Mouse (Mus musculus) c-Kit-positive CD71-positive TER-119-positive erythroid progenitor cells, embryonic 14.5 days (primary cell): ENCODE data around the gene Trmt10a.

ENCODE experiments used
- DNase-seq: peaks from one replicate; pipeline ENCODE4 v3.0.0-alpha.2; 2013; ENCODE audit warnings: low spot score

Trmt10a gene

DNA sequence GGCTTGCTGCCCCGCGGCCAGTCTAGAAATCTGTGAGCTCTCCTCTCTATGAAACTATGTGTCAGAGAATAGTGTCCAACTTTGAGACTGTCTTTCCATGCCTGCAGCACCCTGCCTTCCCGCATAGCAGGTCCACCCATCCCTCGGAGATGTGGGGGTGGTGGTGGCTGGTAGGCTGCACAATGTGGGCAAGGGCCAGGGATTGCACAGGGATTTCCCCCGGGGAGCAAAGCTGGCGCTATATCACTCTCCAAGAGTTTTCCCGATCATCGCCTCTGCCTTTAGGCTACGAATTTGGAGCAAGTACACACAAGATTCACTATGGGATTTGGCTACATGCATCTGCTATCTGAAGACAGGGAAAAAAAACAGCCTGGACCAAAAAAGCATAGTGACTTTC lies 54.3 kb downstream of the Trmt10a start:
- DNase-seq, result no peak

DNA sequence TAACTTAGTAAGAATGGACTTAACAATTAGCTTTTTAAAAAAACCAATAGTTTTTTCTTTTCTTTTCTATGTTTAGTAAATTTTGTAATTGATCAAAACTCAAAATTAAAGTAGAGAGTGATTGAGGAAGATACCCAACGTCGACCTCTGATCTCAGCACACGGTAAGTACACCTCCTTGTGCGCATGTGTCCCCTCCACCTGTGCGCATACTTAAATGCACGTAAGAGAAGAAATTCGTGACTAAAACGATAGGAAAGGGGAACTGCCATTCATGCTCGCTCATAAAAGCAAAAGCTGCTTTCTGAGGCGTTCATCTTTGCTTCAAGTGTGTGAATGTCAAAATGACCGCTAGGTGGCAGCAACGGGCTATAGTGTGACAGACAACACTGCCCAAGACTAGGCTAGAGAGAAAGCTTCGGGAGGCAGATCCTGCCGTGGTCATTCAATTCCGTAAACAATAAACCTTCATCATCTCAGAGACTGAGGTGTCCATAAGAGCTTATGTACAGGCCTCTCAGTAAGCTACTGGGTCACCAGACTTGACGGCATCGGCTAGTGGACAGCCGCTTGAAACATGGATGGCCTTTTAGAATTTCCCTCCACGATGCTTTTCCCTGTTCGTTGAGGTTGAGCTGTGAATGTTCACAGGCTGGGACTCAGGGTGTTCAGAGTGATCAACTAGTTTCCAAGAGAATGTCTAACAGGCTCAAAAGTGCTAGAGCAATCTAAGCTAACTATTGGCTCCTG lies 54.9 kb downstream of the Trmt10a start:
- peak; percentile 75 for DNase-seq

DNA sequence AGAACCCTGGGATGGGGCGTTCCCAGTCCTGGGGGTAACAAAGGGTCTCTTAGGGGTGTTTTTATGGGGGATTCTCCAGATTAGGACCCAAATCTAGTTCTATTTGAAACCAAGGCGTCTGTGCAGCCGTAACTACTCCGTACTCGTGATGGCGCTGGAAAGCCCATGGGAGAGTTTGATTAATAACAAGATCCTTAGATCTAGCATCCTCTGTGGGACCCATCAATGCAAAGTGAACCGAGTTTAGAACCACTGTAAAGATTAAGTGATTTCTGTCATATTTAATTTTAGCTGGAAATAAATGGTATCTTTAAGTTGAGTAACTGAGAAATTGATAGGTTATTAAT lies 55.4 kb downstream of the Trmt10a start:
- DNase-seq, result no peak

DNA sequence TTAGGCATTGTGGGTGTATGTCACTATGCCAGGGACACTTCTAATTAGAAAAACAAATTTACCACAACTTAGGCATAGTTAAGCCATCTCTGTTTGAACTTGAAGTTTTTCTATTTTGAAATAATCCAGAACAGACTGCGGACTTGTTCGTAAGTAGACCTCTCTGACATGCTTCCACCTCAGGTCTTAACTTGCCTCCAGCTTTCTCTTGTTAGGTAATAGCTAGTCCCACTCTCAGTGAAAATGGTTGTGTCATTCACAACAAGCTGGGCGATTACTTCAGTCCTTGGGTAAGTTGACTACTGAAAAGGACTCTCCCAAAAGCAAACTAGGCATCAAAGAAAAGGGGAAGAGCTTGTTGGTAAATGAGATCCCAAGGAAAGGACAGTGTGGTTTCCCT lies 65.6 kb downstream of the Trmt10a start:
- DNase-seq, result no peak
